Mouse (Mus musculus) thymus, adult 2 months (tissue): ENCODE measurements around the gene Slc6a16.

Experiments
- CTCF ChIP-seq: fragments of 200-500 bp; IDR thresholded peaks from 2 replicates; pipeline ENCODE4 v1.5.1; 2012; ENCODE audit warnings: mild to moderate bottlenecking, control low read depth, low read length, moderate library complexity, borderline replicate concordance; ENCODE audit not compliant: control insufficient read depth, poor library complexity, insufficient read depth; ENCODE audit errors: extremely low read depth
- POLR2A ChIP-seq: fragments of 200-500 bp; IDR thresholded peaks from 2 replicates; pipeline ENCODE4 v1.6.1; 2012; ENCODE audit warnings: mild to moderate bottlenecking, low read length, control low read depth, moderate library complexity; ENCODE audit not compliant: control insufficient read depth, poor library complexity, insufficient read depth; ENCODE audit errors: extremely low read depth

DNA sequence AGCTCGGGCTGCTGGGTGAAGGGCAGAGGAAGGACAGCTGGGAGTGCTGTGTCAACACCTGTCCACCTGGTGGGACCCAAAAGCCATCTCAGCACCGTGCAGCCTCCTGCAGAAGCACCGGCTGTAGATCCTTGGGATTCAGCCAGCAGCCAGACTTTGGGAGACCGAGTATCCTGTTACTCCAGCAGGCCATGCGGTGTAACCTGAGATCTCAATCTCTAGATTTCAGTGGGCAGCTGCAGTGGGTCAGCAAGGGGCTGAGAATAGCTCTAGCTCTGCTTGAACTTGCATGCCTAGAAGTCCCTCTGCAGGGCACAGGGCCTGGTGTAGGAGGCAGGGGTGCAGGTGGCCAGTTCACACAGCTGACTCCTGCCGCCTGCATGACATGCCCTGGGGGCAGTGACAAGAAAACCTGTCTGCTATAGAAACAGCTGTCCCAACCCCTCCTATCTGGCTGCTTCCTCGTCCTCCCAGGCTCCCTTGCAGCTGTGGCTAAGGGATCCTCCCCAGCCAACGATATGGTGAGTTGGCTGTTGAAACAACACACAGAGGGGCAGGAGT lies 49.0 kb upstream of the Slc6a16 start:
- TF ChIP-seq POLR2A = no peak
- TF ChIP-seq CTCF = no peak
